Mouse (Mus musculus) ZHBTc4 (cell line): ENCODE results near the gene Hist1h4n.
"Not testable (repeated sequence)": the region's sequence is repeated elsewhere in the genome, so short reads cannot be mapped to it uniquely, and the experiment has no call there.

Experiments
- DNase-seq: peaks from one replicate; pipeline ENCODE4 v3.0.0-alpha.2; 2011; ENCODE audit warnings: low read depth, low spot score

Hist1h4n gene

GRCm38 (mm10) chr13:21831418-21832394 lies at the start of gene Hist1h4n:
TSS of gene Hist1h4n (minus strand) at chr13:21832196.
- not testable (repeated sequence) for DNase-seq

GRCm38 (mm10) chr13:21880735-21881134 lies 48.7 kb upstream of the Hist1h4n start:
- DNase-seq: no peak

GRCm38 (mm10) chr13:21865503-21865902 lies 33.5 kb upstream of the Hist1h4n start:
- DNase-seq: peak; percentile 85

GRCm38 (mm10) chr13:21861608-21862007 lies 29.6 kb upstream of the Hist1h4n start:
- DNase-seq: peak; percentile 89

- DNase-seq: peak; percentile 68
Measured at GRCm38 (mm10) chr13:21855698-21856162, 23.7 kb upstream of the Hist1h4n start.

- peak; percentile 89 for DNase-seq
Measured at GRCm38 (mm10) chr13:21855146-21855545, 23.1 kb upstream of the Hist1h4n start.

GRCm38 (mm10) chr13:21852215-21852945 lies 20.4 kb upstream of the Hist1h4n start:
- DNase-seq: no peak

GRCm38 (mm10) chr13:21850696-21851095 lies 18.7 kb upstream of the Hist1h4n start:
- DNase-seq: peak; percentile 27

GRCm38 (mm10) chr13:21847883-21848282 lies 15.9 kb upstream of the Hist1h4n start:
- DNase-seq: peak; percentile 47

GRCm38 (mm10) chr13:21846356-21846755 lies 14.4 kb upstream of the Hist1h4n start:
- DNase-seq: not testable (repeated sequence)

GRCm38 (mm10) chr13:21840508-21840907 lies 8.5 kb upstream of the Hist1h4n start:
- not testable (repeated sequence) for DNase-seq

- not testable (repeated sequence) for DNase-seq
Measured at GRCm38 (mm10) chr13:21833461-21833860, 1.5 kb upstream of the Hist1h4n start, which contains the start of the genes Hist1h2ap and Hist1h2br. TSS of gene Hist1h2ap (minus strand) at chr13:21833507. TSS of gene Hist1h2br (plus strand) at chr13:21833743.

GRCm38 (mm10) chr13:21830344-21830743 lies 1.7 kb downstream of the Hist1h4n start:
- DNase-seq: no peak

GRCm38 (mm10) chr13:21828511-21828910 lies 3.5 kb downstream of the Hist1h4n start:
- peak; percentile 59 for DNase-seq

GRCm38 (mm10) chr13:21820082-21820890 lies 11.7 kb downstream of the Hist1h4n start:
- not testable (repeated sequence) for DNase-seq

- not testable (repeated sequence) for DNase-seq
Measured at GRCm38 (mm10) chr13:21812092-21812491, 19.9 kb downstream of the Hist1h4n start.

GRCm38 (mm10) chr13:21811539-21811938 lies 20.5 kb downstream of the Hist1h4n start, which contains the start of gene Hist1h4m:
TSS of gene Hist1h4m (plus strand) at chr13:21811746.
- not testable (repeated sequence) for DNase-seq

- not testable (repeated sequence) for DNase-seq
Measured at GRCm38 (mm10) chr13:21811074-21811473, 20.9 kb downstream of the Hist1h4n start.

- DNase-seq: not testable (repeated sequence)
Measured at GRCm38 (mm10) chr13:21810073-21810472, 21.9 kb downstream of the Hist1h4n start, which contains the start of the genes Hist1h2bq and Hist1h2ao. TSS of gene Hist1h2bq (minus strand) at chr13:21810197. TSS of gene Hist1h2ao (plus strand) at chr13:21810465.

- DNase-seq: not testable (repeated sequence)
Measured at GRCm38 (mm10) chr13:21803058-21803457, 28.9 kb downstream of the Hist1h4n start.

GRCm38 (mm10) chr13:21797163-21797562 lies 34.8 kb downstream of the Hist1h4n start:
- not testable (repeated sequence) for DNase-seq
